Mouse (Mus musculus) neural tube, embryonic 11.5 days (tissue): ENCODE results near the gene Itga5. TPM values are rescaled to one million over a fixed set of nuclear protein-coding genes. Genes with fewer than 3 reads are reported as not detected.

ENCODE experiments used
- ATAC-seq: fragments of 200-750 bp; cut with Nextera tagmentation; 2 replicates; pipeline ENCODE4 v1.8.0; 2017; ENCODE audit warnings: moderate number of reproducible peaks, mild to moderate bottlenecking, moderate TSS enrichment, moderate library complexity; ENCODE audit not compliant: insufficient read depth, low FRiP score, low TSS enrichment
- DNase-seq: peaks from one replicate; pipeline ENCODE4 v3.0.0-alpha.2; 2015; ENCODE audit warnings: low spot score
- H3K27ac ChIP-seq: fragments of 300-500 bp; sonication (generic); 2 replicates; pipeline ENCODE4 v1.5.1; 2014; ENCODE audit warnings: low read depth, mild to moderate bottlenecking, low read length
- H3K27me3 ChIP-seq: fragments of 300-500 bp; sonication (generic); 2 replicates; pipeline ENCODE4 v1.6.1; 2014; ENCODE audit warnings: mild to moderate bottlenecking, low read length, mixed read lengths; ENCODE audit not compliant: control insufficient read depth, insufficient read depth
- H3K36me3 ChIP-seq: fragments of 300-500 bp; sonication (generic); 2 replicates; pipeline ENCODE4 v1.6.1; 2014; ENCODE audit warnings: mild to moderate bottlenecking, low read length, moderate library complexity, mixed read lengths; ENCODE audit not compliant: control insufficient read depth, insufficient read depth
- H3K4me1 ChIP-seq: fragments of 300-500 bp; sonication (generic); 2 replicates; pipeline ENCODE4 v1.6.1; 2014; ENCODE audit warnings: low read length, mixed read lengths; ENCODE audit not compliant: control insufficient read depth, insufficient read depth
- H3K4me2 ChIP-seq: fragments of 300-500 bp; sonication (generic); 2 replicates; pipeline ENCODE4 v1.6.1; 2014; ENCODE audit warnings: low read depth, mild to moderate bottlenecking, moderate library complexity
- H3K4me3 ChIP-seq: fragments of 300-500 bp; sonication (generic); 2 replicates; pipeline ENCODE4 v1.5.1; 2014; ENCODE audit warnings: low read depth, low read length
- H3K9ac ChIP-seq: fragments of 300-500 bp; sonication (generic); 2 replicates; pipeline ENCODE4 v1.6.1; 2014; ENCODE audit warnings: mild to moderate bottlenecking, low read length
- H3K9me3 ChIP-seq: fragments of 300-500 bp; sonication (generic); 2 replicates; pipeline ENCODE4 v1.6.1; 2016; ENCODE audit warnings: low read length; ENCODE audit not compliant: control insufficient read depth
- WGBS: fragments of 180-500 bp; shearing (Covaris S2); extraction: QIAGEN DNeasy Blood & Tissue Kit; methylation state at CpG from one replicate; pipeline ENCODE4 v1.1.7; 2014; 5-methylcytosine and 5-hydroxymethylcytosine counted together
- polyA plus RNA-seq: library from polyadenylated mRNA; unstranded; fragments of >200 nt; fragmentation: Nextera tagmentation; extraction: Ambion mirVana; gene quantifications from 2 replicates; pipeline ENCODE4 v1.2.1, GENCODE M21; 2014

Itga5 gene
- polyA plus RNA-seq, 1 experiment from 2014 or later, result 21.3 TPM

DNA sequence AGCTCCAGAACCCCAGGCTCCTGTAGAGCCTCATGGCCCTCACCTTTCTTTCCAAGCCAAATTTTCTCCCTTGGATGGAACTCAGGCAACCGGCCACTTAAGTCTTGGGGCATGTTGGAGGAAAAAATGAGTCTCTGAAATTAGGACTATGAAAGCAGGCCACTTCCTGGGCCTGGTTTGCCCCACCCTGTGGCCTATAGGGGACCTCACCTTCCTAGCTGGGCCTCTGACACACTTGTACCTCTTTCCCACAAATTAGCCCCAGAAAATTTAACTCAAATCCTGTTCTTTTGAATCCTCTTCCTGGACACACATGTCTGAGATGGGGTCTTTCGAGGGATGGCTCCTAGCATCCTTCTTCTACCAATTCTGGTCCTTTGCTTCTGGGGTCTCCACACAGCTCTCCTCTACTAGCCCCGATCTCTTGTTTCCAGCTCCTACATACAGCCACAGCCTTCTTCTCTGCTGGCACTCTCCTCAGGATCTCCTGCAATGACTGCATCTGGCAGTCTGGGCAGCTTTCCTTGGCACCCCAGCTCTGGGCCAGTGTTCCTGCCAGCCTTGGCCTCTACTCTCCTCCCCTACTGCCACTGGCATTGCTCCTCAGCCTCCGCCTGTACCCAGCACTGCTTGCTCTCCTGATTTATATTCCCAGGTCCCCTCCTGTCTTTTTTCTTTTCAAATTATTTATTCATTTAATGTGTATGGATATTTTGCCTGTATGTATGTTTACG lies 6.5 kb downstream of the Itga5 start:
- Histone ChIP-seq H3K4me2 (no peak overlapping the region), H3K4me3 (no peak overlapping the region), H3K27me3 (no peaks in the 10 kb centered on the region), H3K27ac (no peak overlapping the region), H3K9me3 (no peaks in the 10 kb centered on the region), H3K36me3 (no peaks in the 10 kb centered on the region), H3K4me1 (peaks cover 3% of the 10 kb centered on the region; the same call in 1 of the 2 replicates), H3K9ac (no peak overlapping the region)
- WGBS, result 98% methylated on average over 5 of the region's 5 CpGs
- ATAC-seq (no peak), DNase-seq (no peak)

DNA sequence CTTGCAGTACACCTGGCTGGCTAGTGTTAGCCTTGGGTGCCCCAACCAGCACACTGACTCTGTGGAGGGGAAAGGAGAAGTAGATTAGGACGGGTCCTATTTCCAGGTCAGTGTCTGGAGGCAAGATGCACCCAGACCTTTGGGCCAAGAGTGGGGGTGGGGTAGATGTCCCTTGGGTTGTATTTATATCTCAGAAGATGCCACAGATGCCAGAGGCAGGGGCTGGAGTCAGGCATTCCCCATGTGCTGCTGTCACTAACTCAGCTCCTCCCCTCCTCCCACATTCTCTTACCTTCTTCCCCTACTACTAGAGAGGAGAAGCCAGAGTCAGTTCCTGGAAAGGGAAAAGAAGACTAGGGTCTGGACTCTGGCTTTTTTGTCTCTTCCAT lies 7.4 kb downstream of the Itga5 start:
- Histone ChIP-seq H3K9me3 (no peaks in the 10 kb centered on the region), H3K4me2 (no peak overlapping the region), H3K36me3 (no peaks in the 10 kb centered on the region), H3K27ac (no peak overlapping the region), H3K27me3 (no peaks in the 10 kb centered on the region), H3K4me3 (no peak overlapping the region), H3K4me1 (peaks cover 3% of the 10 kb centered on the region; the same call in 1 of the 2 replicates), H3K9ac (no peak overlapping the region)
- ATAC-seq, result no peak
- WGBS, result 47% methylated on average over 1 of the region's 1 CpGs
- no peak for DNase-seq

DNA sequence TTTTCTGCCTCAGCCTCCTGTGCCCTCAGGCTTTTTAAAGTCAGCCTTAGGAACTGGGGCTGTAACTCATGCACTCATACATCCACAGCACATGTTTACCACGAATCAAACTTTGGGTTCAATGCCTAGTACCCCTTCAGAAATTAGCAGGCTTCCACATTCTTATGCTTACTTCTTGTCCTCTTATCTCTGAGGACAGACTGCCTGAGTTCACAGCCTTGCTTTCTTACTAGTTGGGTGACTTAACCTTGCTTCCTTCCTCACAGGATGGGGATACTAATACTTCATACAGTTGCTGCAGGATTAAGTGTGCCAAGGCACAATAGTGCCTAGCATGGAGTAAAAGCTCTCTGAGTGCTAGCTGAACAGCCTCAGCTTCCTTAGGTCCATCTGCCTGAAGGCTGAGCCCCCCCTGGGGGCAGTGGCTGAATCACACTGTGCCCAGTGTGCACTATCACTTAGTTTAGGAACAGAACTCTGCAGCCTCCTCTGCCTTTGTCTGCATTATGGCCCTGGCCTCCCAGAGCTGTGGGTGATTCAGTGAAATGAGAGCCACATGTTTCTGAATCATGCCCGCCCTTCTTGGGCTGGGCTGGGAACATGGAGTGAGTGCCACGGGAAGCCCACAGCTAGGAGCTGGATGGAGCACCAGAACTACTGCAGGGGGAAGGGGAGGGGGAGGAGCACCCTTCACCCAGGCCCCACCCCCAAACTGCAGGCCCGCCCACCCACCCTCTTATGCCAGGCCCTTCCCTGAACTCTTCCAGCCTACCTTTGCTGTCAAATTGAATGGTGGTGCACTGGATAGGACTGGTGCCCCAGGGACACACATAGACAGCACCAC lies 8.1 kb downstream of the Itga5 start:
- Histone ChIP-seq H3K9ac (peak overlapping the region; percentile 22; the same call in 1 of the 2 replicates), H3K4me3 (no peak overlapping the region), H3K27me3 (no peaks in the 10 kb centered on the region), H3K4me1 (peaks cover 3% of the 10 kb centered on the region; the same call in 1 of the 2 replicates), H3K36me3 (0 out of 2 replicates have a peak, but pooled peaks cover 3% of the 10 kb centered on the region), H3K4me2 (no peak overlapping the region), H3K27ac (no peak overlapping the region), H3K9me3 (no peaks in the 10 kb centered on the region)
- ATAC-seq, result no peak
- 40% methylated on average over 4 of the region's 4 CpGs for WGBS
- no peak for DNase-seq

DNA sequence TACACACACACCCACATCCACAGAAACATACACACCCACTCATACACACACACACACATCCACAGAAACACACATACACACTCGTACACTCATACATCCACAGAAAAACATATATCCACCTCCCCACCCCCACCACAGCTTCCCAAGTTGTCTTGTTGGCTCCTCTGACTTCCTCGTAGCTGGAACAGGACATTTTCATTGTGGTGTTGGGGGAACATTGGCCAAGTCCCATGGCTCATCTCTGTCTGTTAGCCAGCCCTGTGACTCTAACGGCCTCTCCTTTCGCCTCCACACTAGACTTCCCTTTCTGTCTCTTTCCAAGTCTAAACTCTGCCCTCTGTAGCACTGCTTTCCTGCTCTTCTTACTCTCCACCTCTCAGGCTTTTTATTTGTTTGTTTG lies 8.7 kb downstream of the Itga5 start:
- no peak overlapping the region for H3K4me2 ChIP-seq
- no peak overlapping the region for H3K9ac ChIP-seq
- no peaks in the 10 kb centered on the region for H3K9me3 ChIP-seq
- H3K4me1 ChIP-seq, result peaks cover 3% of the 10 kb centered on the region; the same call in 1 of the 2 replicates
- H3K36me3 ChIP-seq, result 0 out of 2 replicates have a peak, but pooled peaks cover 3% of the 10 kb centered on the region
- no peaks in the 10 kb centered on the region for H3K27me3 ChIP-seq
- no peak overlapping the region for H3K27ac ChIP-seq
- no peak for ATAC-seq
- WGBS, result 86% methylated on average over 4 of the region's 4 CpGs
- H3K4me3 ChIP-seq, result no peak overlapping the region
- DNase-seq, result no peak

DNA sequence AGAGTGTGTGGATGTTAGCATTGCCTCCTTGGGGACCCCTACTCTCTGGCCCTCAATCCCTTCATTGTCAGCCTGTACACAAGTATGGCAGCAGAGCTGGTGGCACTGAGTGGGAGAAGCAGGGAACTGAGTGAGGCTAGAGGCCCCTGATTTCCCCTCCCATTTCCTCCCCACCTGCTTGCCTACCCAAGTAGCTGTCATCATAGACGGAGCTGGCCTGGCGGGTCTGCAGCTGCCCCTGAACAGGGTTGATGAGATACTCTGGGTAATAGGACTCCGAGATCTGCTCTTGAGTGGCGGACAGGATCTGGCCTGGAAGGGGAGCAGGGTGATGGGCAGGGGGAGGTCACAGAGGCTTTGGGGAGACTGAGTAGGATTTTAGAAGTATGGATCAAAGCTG lies 10.4 kb downstream of the Itga5 start:
- no peaks in the 10 kb centered on the region for H3K27me3 ChIP-seq
- ATAC-seq, result no peak
- peaks cover 3% of the 10 kb centered on the region; the same call in 1 of the 2 replicates for H3K4me1 ChIP-seq
- H3K9ac ChIP-seq, result no peak overlapping the region
- DNase-seq, result no peak
- no peak overlapping the region for H3K4me2 ChIP-seq
- no peaks in the 10 kb centered on the region for H3K9me3 ChIP-seq
- H3K36me3 ChIP-seq, result peaks cover 5% of the 10 kb centered on the region; the same call in 1 of the 2 replicates
- no peak overlapping the region for H3K27ac ChIP-seq
- 73% methylated on average over 4 of the region's 4 CpGs for WGBS
- H3K4me3 ChIP-seq, result no peak overlapping the region

DNA sequence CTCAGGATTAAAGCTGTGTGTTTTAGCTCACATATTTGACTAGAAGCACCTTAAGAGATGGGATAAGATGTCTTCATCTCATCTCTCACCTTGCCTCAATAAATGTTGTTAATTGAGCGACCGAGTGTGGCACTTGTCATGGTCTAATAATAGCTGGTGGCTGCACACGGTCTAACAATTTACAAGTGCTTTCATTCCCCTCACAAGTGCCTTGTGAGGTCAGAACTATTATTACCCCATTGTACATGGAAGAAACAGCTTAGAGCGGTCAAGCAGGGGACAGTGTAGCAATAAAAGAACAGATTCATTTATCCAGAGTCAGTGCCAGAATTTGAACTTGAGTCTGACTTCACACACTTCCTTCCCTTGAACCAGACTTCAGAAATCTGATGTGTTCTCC lies 11.1 kb downstream of the Itga5 start:
- Histone ChIP-seq H3K27ac (no peak overlapping the region), H3K9me3 (no peaks in the 10 kb centered on the region), H3K27me3 (no peaks in the 10 kb centered on the region), H3K4me1 (peaks cover 3% of the 10 kb centered on the region; the same call in 1 of the 2 replicates), H3K36me3 (peaks cover 7% of the 10 kb centered on the region; the same call in 1 of the 2 replicates), H3K9ac (no peak overlapping the region), H3K4me2 (no peak overlapping the region), H3K4me3 (no peak overlapping the region)
- DNase-seq (no peak), ATAC-seq (no peak)
- 85% methylated on average over 4 of the region's 4 CpGs for WGBS

DNA sequence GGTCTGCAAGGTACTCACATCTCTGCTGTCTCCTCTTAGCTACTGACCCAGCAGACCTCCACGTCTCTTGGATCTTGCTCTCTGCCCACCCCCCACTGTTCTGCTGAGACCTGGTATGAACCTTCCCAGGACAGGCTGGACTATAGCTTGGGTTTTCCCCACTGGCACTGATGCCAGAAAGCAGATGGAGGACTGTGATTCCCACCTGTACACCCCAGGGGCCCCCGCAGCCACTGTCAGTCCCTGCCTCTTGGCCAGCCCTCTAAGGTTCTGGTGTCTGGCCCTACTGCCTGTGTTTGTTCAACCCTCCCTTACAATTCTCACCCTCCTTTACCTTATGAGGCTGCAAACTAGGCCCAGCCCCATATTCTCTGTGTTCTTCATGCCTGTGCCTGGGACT lies 11.9 kb downstream of the Itga5 start:
- WGBS, result 97% methylated on average over 2 of the region's 2 CpGs
- Histone ChIP-seq H3K27me3 (no peaks in the 10 kb centered on the region), H3K4me2 (no peak overlapping the region), H3K27ac (no peak overlapping the region), H3K9ac (no peak overlapping the region), H3K4me1 (peaks cover 3% of the 10 kb centered on the region; the same call in 1 of the 2 replicates), H3K9me3 (no peaks in the 10 kb centered on the region), H3K4me3 (no peak overlapping the region), H3K36me3 (peaks cover 7% of the 10 kb centered on the region; the same call in 1 of the 2 replicates)
- DNase-seq, result no peak
- ATAC-seq, result no peak

DNA sequence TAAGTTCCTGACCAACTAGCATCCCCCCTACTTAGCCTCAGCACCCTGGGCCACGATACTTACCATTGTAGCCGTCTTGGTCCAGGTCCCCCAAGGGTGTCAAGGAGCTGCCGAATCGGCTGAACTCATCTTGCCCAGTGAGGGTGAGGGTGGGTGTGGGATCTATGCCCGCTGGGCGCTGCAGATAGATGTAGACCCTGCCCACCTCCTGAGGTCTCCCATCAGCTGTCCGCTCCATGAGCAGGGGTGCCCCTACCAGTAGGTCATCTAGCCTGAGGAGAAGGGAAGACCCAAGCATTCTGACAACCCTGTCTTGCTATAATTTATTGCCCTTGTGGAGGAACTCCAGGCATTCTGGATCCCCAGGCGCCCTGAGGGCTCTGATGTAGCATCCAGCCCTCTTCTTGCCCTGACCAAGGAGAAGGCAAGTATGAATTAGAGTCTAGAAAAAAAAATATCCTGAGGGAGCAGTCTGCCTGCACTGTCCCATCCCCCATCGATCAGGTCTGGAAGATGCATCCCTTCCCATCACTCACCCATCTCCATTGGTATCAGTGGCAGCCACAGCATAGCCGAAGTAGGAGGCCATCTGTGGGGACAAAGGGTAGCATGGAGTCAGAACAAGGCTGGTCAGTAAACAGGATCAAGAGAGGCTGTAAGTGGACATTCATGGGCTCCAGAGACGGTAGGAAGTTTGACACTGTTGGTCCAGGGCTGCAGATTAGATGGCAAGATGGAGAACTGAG lies 12.9 kb downstream of the Itga5 start:
- Histone ChIP-seq H3K27me3 (no peaks in the 10 kb centered on the region), H3K4me1 (peaks cover 3% of the 10 kb centered on the region; the same call in 1 of the 2 replicates), H3K9me3 (no peaks in the 10 kb centered on the region), H3K4me3 (no peak overlapping the region), H3K9ac (no peak overlapping the region), H3K4me2 (no peak overlapping the region), H3K36me3 (peaks cover 7% of the 10 kb centered on the region; the same call in 1 of the 2 replicates), H3K27ac (no peak overlapping the region)
- WGBS, result 91% methylated on average over 11 of the region's 11 CpGs
- ATAC-seq (no peak), DNase-seq (no peak)
